Mouse (Mus musculus) urinary bladder, postnatal 25 days (tissue): ENCODE measurements around the gene Arl5c.

Experiments
- DNase-seq: peaks from one replicate; pipeline ENCODE4 v3.0.0; 2022; ENCODE audit warnings: low spot score

Arl5c gene

GRCm38 (mm10) chr11:97995564-97996288 lies at the start of gene Arl5c:
Gene Arl5c, minus strand, starts transcription at chr11:97996181.
- DNase-seq, result peak; percentile 24

GRCm38 (mm10) chr11:98045596-98045995 lies 49.6 kb upstream of the Arl5c start:
- DNase-seq, result no peak

GRCm38 (mm10) chr11:98044074-98044473 lies 48.1 kb upstream of the Arl5c start:
- DNase-seq, result no peak

- no peak for DNase-seq
These were observed 46.8 kb upstream of the Arl5c start for GRCm38 (mm10) chr11:98042741-98043140.

- DNase-seq, result no peak
These were observed 45.0 kb upstream of the Arl5c start for GRCm38 (mm10) chr11:98040975-98041374.

GRCm38 (mm10) chr11:98037871-98038270 lies 41.9 kb upstream of the Arl5c start:
- no peak for DNase-seq

- DNase-seq, result peak; percentile 43
These were observed 40.0 kb upstream of the Arl5c start for GRCm38 (mm10) chr11:98035977-98036377.

- no peak for DNase-seq
These were observed 38.9 kb upstream of the Arl5c start for GRCm38 (mm10) chr11:98034840-98035239.

GRCm38 (mm10) chr11:98034061-98034460 lies 38.1 kb upstream of the Arl5c start:
- DNase-seq, result no peak

GRCm38 (mm10) chr11:98031443-98031770 lies 35.4 kb upstream of the Arl5c start:
- peak; percentile 75 for DNase-seq

GRCm38 (mm10) chr11:98030701-98031442 lies 34.9 kb upstream of the Arl5c start:
- no peak for DNase-seq

GRCm38 (mm10) chr11:98027785-98028184 lies 31.8 kb upstream of the Arl5c start:
- DNase-seq, result no peak

GRCm38 (mm10) chr11:98027297-98027688 lies 31.3 kb upstream of the Arl5c start:
- no peak for DNase-seq

- peak; percentile 93 for DNase-seq
These were observed 30.8 kb upstream of the Arl5c start, which contains the start of gene Rpl19 for GRCm38 (mm10) chr11:98026570-98027296. Gene Rpl19, plus strand, starts transcription at chr11:98026710.

- DNase-seq, result no peak
These were observed 30.2 kb upstream of the Arl5c start for GRCm38 (mm10) chr11:98026248-98026569.

- no peak for DNase-seq
These were observed 28.5 kb upstream of the Arl5c start for GRCm38 (mm10) chr11:98024516-98024915.

- DNase-seq, result peak; percentile 63
These were observed 26.8 kb upstream of the Arl5c start, which contains the start of gene Cacnb1 for GRCm38 (mm10) chr11:98022555-98023371. Gene Cacnb1, minus strand, starts transcription at chr11:98023034.

- DNase-seq, result peak; percentile 10
These were observed 26.2 kb upstream of the Arl5c start for GRCm38 (mm10) chr11:98022253-98022554.

- DNase-seq, result peak; percentile 15
These were observed 25.7 kb upstream of the Arl5c start for GRCm38 (mm10) chr11:98021565-98022252.

GRCm38 (mm10) chr11:98021118-98021517 lies 25.1 kb upstream of the Arl5c start:
- no peak for DNase-seq

- no peak for DNase-seq
These were observed 24.7 kb upstream of the Arl5c start for GRCm38 (mm10) chr11:98020710-98021109.
